Mouse (Mus musculus) frontal cortex, postnatal 10 days (tissue): ENCODE data around the gene Fnbp4.

Experiments used
- DNase-seq, 2 experiments: peaks; one replicate each; pipeline ENCODE4 v3.0.0; 2022; ENCODE audit warnings: low spot score in 2 of 2, mixed read lengths in 1 of 2

The Fnbp4 gene

GRCm38 (mm10) chr2:90745053-90745678 lies at the start of gene Fnbp4:
Gene Fnbp4, plus strand, starts transcription at chr2:90745370.
- peak; percentile 97 to 99 for DNase-seq

- DNase-seq: no peak
These were observed 44.2 kb upstream of the Fnbp4 start for GRCm38 (mm10) chr2:90700943-90701342.

GRCm38 (mm10) chr2:90708548-90708947 lies 36.6 kb upstream of the Fnbp4 start:
- DNase-seq: no peak

GRCm38 (mm10) chr2:90715555-90716092 lies 29.5 kb upstream of the Fnbp4 start:
- DNase-seq: no peak

GRCm38 (mm10) chr2:90717366-90717765 lies 27.8 kb upstream of the Fnbp4 start:
- DNase-seq: no peak

- DNase-seq: no peak
These were observed 27.2 kb upstream of the Fnbp4 start for GRCm38 (mm10) chr2:90717948-90718347.

- DNase-seq: no peak
These were observed 18.4 kb upstream of the Fnbp4 start for GRCm38 (mm10) chr2:90726818-90727217.

- no peak for DNase-seq
These were observed 9.8 kb upstream of the Fnbp4 start for GRCm38 (mm10) chr2:90735326-90735725.

- no peak for DNase-seq
These were observed 6.4 kb upstream of the Fnbp4 start for GRCm38 (mm10) chr2:90738801-90739200.

- no peak for DNase-seq
These were observed 5.8 kb upstream of the Fnbp4 start for GRCm38 (mm10) chr2:90739327-90739726.

- DNase-seq: no peak
These were observed 5.2 kb upstream of the Fnbp4 start for GRCm38 (mm10) chr2:90739921-90740320.

GRCm38 (mm10) chr2:90744285-90745052 lies 701 bp upstream of the Fnbp4 start:
- no peak for DNase-seq

GRCm38 (mm10) chr2:90745740-90746537 lies 769 bp downstream of the Fnbp4 start:
- no peak for DNase-seq

- no peak for DNase-seq
These were observed 1.3 kb downstream of the Fnbp4 start for GRCm38 (mm10) chr2:90746538-90746865.

GRCm38 (mm10) chr2:90747131-90747530 lies 2.0 kb downstream of the Fnbp4 start:
- no peak for DNase-seq

GRCm38 (mm10) chr2:90749676-90750459 lies 4.7 kb downstream of the Fnbp4 start:
- no peak for DNase-seq

- no peak for DNase-seq
These were observed 8.4 kb downstream of the Fnbp4 start for GRCm38 (mm10) chr2:90753565-90753964.

- no peak for DNase-seq
These were observed 9.0 kb downstream of the Fnbp4 start for GRCm38 (mm10) chr2:90754188-90754587.

GRCm38 (mm10) chr2:90765123-90765522 lies 20.0 kb downstream of the Fnbp4 start:
- no peak for DNase-seq

- DNase-seq: no peak
These were observed 36.2 kb downstream of the Fnbp4 start for GRCm38 (mm10) chr2:90781323-90781722.

- DNase-seq: no peak
These were observed 36.8 kb downstream of the Fnbp4 start for GRCm38 (mm10) chr2:90781938-90782337.

GRCm38 (mm10) chr2:90782458-90782857 lies 37.3 kb downstream of the Fnbp4 start, which contains the start of gene Agbl2:
Gene Agbl2, plus strand, starts transcription at chr2:90782727.
- DNase-seq: peak in 1 of 2 experiments; percentile 18
